Mouse (Mus musculus) cerebellum, adult 9-10 months (tissue): ENCODE data around the gene Phykpl.

Source experiments
- DNase-seq: peaks from one replicate; pipeline ENCODE4 v3.0.0; 2022

Phykpl gene

DNA sequence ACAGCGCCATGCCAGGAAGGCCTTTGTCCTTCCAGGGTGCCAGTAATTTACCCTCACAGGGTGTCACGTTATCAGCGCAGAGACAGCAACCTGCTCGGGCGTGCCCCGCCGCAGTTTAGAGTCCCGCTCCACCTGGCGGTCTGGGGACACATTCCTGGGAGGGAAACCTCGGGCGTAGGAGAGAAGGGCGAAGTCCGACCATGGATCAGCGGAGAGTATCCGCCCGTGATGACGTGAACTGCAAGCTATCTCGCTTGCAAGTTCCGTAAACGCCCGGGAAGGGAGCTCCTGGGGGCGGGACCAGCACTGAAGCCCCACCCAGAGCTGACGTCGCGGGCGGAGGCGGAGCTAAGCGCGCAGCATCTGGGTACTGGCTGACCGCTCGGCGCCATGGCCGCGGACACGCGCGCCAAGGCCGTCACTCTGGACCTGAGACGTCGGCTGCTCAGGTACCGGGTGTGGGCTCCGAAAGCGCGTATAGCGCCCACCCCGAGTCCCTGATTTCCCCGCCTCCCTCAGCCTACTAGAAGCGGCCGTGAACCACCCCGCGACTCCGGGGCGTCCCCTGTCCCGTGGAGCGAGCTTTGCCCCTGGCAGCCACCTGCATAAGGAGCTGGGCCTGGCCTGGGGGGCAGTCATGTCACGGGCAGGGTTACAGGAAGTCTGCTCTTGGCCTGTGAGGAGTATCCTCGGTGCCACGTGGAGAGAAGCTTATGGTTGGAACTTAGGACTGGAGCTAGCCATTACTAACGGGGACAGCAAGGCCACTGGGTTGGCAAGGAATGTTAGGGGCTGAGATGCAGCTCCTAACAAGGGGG is at the start of gene Phykpl:
Gene Phykpl (plus strand): TSS at position 327 of the 818 bp plus-strand sequence.
- peak; percentile 98 for DNase-seq

DNA sequence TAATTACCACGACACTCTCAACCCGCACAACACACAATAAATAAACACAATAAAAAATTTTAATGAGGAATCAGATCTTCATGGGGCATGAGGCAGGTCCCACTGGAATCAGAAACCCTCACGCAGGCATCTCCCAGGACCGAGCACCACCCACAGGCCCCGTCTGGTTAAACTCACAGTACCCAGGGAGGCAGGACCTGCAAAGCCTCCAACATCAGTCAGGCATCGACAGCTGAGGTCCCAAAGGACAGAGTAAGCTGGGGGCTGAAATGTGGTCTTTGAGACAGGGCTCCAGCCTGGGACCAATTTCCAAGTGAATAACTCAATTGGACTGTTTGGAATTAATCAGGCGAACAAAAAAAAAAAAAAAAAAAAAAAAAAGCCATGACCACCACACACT is 46.2 kb upstream of the Phykpl start:
- no peak for DNase-seq

- DNase-seq: no peak
These were observed 45.4 kb upstream of the Phykpl start for GRCm38 (mm10) chr11:51538919-51539758.

- peak; percentile 96 for DNase-seq
These were observed 44.7 kb upstream of the Phykpl start for GRCm38 (mm10) chr11:51539759-51540282.

GRCm38 (mm10) chr11:51542424-51542823 is 42.1 kb upstream of the Phykpl start:
- DNase-seq: no peak

DNA sequence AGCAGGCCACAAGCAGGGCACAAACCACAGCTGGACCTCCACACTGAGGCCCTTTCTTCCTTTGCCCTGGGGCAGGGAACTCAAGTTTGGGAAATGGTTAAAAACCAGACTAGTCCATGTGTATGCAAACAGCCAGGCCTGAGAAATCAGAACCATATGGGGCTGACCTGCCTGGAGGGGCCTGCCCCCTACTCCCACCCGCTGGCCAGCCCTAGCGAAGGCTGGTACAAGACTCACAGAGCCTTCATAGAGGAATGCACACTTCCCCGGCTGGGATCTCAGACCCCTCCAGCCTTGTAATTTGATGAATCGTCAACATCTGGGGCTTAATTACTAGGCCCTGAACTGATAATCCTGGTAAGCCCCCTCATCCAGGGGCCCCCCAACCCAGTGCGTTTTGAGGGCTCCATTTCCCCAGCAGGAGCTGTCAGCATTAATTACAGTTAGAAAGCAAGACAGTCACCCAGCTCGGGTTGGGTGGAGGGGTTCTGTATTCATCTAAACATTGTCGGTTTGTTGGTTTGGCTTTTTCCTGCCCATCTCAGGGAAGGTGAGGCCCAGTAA is 41.0 kb upstream of the Phykpl start:
- DNase-seq: no peak

DNA sequence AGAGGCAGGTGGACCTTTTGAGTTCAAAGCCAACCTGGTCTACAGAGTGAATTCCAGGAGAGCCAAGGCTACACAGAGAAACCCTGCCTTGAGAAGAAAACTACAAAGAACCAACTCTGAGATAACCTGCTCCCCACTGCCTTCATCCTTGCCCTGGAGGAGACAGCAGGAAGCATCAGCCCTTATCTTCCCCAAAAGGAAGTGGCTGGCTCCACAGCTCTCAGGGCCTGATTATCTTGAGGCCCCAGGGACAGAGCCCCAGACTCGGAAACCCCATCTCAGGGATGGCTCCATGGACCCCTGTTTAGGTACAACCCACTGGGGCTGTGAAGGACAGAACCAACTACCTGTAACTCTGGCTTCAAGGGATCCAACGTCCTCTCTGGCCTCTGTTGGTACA is 40.1 kb upstream of the Phykpl start:
- DNase-seq: no peak

DNA sequence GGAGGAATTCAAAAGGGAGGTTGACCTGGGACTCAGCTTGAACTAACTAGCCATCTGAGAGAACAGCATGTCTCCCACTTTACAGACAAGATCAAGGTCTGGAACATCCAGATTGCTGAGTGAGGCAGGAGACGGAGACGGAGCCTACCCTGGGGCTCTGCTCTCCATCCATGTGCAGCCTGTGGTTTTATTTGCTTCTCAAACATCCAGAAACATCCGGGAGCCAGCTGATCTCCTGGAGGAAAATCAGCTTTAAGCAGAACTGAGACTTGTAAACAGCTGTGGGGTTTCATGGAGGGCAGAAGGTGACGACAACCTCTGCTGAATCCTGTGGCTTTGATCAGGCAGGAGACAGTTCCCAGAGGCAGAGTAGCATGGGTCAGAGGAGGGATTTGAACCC is 38.7 kb upstream of the Phykpl start:
- DNase-seq: no peak

DNA sequence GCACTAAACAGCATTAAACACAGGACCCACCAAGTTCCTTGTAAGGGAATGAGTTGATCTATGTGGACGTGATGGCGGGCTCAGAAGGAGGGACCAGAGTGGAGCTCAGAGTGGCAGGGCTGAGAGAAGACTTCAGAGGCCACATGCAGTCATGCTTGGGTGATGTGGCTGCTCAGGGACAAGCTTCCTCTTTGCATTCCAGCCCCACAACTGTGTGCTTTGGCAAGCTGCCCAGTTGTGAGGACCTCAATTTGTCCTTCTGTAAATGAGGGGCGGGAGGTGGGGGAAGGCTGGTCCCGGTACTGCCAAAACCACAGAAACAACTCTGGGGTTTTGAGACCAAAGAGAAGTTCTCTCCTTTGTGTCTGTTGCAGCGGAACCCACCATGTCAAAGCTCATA is 33.3 kb upstream of the Phykpl start:
- DNase-seq: no peak

DNA sequence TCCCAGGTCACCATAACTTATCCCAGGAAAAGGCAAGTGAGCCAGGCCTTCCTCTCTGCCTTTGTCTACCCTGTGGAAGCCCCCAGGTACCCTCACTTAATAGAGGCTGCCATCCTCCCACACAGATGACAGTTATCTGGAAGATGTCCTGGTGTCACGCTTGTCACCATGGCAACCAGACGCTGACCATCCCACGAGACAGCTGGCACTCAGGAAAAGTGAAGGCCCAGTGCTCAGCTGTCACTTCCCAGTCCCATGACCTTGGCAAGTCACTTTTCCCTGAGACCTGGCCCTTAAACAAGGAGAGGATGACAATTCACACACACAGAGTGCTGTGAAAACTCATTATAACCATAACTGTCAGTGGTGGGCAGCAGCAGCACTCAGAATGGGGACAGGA is 32.5 kb upstream of the Phykpl start:
- no peak for DNase-seq

DNA sequence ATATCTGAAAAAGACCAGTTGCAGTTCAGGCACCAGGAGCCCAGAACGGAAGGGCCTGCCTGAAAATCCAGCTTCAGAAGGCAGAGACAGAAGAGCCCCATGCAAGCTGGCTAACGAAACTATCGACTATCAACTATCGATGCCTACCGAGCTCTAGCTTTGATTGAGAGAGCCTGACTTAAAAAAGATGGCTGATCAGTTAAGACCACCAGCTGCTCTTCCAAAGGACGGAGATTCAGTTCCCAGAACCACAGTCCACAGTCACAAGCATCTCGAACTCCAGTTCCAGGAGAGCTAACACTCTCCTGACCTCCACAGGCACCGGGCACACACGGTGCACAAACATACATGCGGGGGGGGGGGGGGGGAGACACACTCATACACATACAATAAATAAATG is 30.0 kb upstream of the Phykpl start:
- no peak for DNase-seq

DNA sequence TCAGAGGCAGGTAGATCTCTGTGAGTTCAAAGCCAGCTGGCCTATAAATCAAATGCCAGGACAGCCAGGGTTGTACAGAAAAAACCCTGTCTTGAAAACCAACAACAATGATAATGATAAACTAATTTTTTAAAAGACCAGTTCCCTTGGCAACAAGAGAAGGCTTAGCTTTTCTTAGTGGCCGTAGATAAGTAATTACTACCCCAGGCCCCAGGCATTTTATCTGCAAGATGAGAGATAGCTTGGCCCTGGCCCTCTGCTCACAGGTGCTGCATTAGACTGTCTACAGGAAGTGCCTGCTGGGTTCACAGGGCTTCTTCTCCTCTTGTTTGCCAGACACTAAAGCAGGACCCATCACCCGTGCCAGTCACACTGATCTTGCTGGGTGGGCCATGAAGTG is 29.5 kb upstream of the Phykpl start:
- no peak for DNase-seq

DNA sequence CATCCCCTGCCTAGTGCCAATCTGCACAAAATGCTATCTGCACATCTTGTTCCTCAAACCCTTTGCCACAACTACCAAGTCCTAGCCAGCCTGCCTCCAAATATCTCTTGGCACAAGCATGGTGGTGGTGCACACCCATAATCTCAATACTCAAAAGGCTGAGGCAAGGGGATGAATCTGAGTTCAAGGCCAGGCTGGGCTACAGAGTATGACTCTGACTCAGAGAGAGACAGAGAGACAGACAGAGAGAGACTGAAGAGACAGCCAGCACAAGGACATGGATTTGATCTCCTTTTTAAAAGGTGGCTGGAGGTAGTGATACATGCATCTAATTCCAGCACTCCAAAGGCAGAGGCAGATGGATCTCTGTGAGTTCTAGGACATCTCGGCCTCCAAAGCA is 21.3 kb upstream of the Phykpl start:
- no peak for DNase-seq

DNA sequence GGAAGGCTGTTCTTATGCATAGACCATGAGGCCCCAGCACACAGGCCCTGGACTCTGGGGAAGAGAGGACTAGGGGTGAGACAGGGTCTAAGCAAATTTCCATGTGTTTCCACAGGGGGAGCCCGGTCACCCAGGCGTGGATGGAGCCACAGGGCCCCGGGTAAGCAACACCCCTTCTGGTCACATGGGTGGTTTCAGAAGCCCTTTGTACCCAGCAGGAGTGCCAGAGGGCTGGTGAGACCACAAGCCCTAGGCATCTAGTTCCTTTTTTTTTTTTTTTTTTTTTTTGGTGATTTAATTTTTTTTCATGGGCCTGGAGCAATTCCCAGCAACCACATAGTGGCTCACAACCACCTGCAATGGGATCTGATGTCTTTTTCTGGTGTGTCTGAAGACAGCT is 19.5 kb upstream of the Phykpl start:
- DNase-seq: no peak

DNA sequence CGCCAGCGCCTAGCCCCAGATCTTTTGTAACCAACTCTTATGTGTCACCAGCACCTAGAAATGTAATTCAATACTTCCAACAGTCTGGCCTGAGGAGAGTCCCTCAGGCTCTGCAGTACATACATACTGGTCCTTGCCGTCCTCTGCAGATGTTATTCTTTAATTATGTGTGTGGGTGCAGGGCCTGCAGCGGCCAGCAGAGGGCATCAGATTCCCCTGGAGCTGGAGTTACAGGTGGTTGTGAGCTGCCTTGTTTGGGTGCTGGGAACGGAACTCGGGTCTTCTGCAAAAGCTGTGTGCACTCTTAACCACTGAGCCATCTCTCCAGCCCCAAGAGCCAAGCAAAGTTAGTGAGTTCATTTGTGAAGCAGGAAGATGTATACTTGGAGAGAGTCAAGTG is 18.6 kb upstream of the Phykpl start:
- no peak for DNase-seq

DNA sequence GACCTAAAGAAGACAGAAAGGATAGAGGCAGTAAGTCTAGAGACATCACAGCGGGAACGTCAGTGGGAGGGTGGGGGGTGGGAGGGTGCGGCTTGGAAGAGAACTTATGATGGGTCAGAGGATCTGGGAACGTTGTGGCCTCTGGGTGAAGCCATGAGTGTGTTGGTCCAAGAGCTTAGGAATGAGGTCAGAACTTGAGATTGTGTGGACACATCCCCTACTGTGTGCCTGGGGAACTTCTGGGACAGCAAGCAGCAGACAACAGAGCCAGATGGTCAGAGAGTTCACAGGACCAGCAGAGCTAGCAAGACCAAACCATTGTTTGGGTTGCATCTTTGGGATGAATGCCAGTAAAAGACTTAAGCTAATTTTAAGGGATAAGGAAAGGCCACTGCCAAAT is 15.8 kb upstream of the Phykpl start:
- DNase-seq: no peak

DNA sequence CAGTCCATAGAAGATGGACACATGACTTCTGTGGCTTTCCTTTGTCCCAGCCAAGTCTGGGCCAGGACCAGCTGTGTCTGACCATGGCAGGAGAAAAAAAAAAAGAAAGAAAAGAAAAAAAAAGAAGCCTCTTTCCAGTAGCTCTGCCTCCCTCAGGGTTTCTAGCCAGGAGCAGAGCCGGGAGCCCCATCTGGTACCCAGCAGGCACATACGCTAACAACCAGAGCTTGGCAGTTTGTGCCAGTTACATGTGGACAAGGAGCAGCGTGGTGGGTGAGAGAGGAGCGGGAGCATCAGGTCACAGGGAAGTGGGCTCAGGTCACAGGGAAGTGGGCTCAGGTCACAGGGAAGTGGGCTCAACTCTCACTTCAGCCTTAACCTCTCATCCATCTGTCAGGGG is 8.1 kb upstream of the Phykpl start:
- DNase-seq: no peak

- no peak for DNase-seq
These were observed 7.0 kb upstream of the Phykpl start for GRCm38 (mm10) chr11:51577587-51577986.

DNA sequence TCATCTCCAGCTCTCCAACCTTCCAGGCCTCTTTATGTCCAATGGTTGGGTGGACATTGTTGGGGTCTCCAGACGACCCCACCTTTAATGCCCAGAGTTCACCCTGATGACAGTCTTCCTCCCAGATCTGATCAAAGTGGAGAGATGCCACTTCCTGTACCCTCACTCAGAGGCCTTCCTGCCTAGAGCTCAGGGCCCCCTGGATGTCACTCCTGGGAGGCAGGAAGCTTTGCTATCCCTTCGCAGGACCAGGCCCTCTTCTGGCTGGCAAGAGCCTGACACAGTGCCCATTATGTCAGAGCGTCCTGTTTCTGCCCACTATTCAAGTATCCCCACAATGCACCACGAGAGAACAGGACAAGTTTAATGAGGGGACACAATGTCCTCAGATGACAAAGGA is 5.5 kb upstream of the Phykpl start:
- no peak for DNase-seq

DNA sequence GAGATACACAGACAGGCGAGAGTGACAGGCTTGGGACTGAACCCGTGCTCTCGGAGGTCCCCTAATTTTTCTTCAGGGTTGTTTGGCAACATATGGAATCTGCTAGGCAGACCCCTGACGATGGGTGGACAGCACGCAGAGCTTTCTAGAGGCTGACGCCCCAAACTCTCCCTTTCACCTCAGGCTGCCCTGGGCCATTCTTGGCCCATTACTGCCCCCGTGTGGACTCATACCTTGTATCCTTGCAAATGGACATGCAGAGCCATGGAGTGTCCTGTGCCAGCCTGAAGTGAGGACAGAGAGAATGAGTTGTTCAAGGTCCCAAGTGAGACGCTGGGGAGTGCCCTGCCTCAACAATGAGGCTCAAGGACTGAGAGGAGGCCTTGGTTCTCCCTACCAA is 1.8 kb upstream of the Phykpl start:
- DNase-seq: peak; percentile 77

- no peak for DNase-seq
These were observed 513 bp upstream of the Phykpl start for GRCm38 (mm10) chr11:51584057-51584430.

- DNase-seq: peak; percentile 34
These were observed 1.2 kb downstream of the Phykpl start for GRCm38 (mm10) chr11:51585608-51586252.

DNA sequence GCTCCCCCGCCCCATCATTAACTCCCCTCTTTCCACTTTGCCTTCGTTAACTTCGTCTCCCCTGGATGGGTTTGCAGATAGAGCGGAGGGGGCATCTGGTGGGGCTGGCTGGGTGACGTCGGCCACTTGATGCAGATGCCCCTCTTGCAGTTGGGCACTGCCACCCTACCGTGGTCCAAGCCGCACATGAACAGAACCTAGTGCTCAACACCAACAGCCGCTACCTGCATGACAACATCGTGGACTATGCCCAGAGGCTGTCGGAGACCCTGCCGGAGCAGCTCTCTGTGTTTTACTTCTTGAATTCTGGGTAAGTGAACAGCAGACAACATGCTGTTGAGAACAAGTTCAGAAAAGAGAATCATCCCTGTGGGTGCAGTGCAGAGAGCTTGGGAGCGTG is 1.9 kb downstream of the Phykpl start:
- peak; percentile 33 for DNase-seq
